Mouse (Mus musculus) lung, adult 18-20 months (tissue): ENCODE measurements around the gene Lmntd1.
"Not testable (repeated sequence)": the region's sequence is repeated elsewhere in the genome, so short reads cannot be mapped to it uniquely, and the experiment has no call there.

ENCODE experiments used
- DNase-seq, 2 experiments: peaks; one replicate each; pipeline ENCODE4 v3.0.0; 2022; ENCODE audit warnings: mixed read lengths in 2 of 2

Lmntd1 gene

GRCm38 (mm10) chr6:145340657-145341146 lies 273.4 kb downstream of the Lmntd1 start:
- DNase-seq, result peak; percentile 98 to 99

GRCm38 (mm10) chr6:145339956-145340656 lies 274.0 kb downstream of the Lmntd1 start:
- DNase-seq, result peak; percentile 83 to 89

GRCm38 (mm10) chr6:145338571-145339294 lies 275.4 kb downstream of the Lmntd1 start:
- DNase-seq, result peak in 1 of 2 experiments; percentile 34

- DNase-seq, result not testable (repeated sequence)
These were observed 276.6 kb downstream of the Lmntd1 start for GRCm38 (mm10) chr6:145337521-145337920.

GRCm38 (mm10) chr6:145335876-145336768 lies 278.0 kb downstream of the Lmntd1 start:
- DNase-seq, result no peak

GRCm38 (mm10) chr6:145334211-145334610 lies 279.9 kb downstream of the Lmntd1 start:
- DNase-seq, result no peak

- DNase-seq, result no peak
These were observed 287.8 kb downstream of the Lmntd1 start for GRCm38 (mm10) chr6:145326141-145326806.

GRCm38 (mm10) chr6:145325095-145325494 lies 289.0 kb downstream of the Lmntd1 start:
- no peak for DNase-seq

GRCm38 (mm10) chr6:145324470-145324869 lies 289.6 kb downstream of the Lmntd1 start:
- DNase-seq, result peak in 1 of 2 experiments; percentile 56

- no peak for DNase-seq
These were observed 291.9 kb downstream of the Lmntd1 start for GRCm38 (mm10) chr6:145322246-145322645.

GRCm38 (mm10) chr6:145320156-145320555 lies 294.0 kb downstream of the Lmntd1 start:
- DNase-seq, result no peak
